Mouse (Mus musculus) gastrocnemius, postnatal 36 days (tissue): Measurements from ENCODE around the gene Atoh8. TPM values are rescaled to one million over a fixed set of nuclear protein-coding genes. Genes with fewer than 3 reads are reported as not detected.
A peak's percentile ranks its signal among the peaks of the same experiment; 100 is the strongest.

ENCODE experiments used
- DNase-seq, 2 experiments: peaks; one replicate each; pipeline ENCODE4 v3.0.0; 2022
- intact Hi-C: fragments of 180-260 bp; cut with DNase I; formaldehyde crosslinking; loops from one replicate; pipeline ENCODE4 v1.15.1; 2025
- total RNA-seq, 2 experiments: library from RNA; stranded (reverse); gene quantifications; 2 replicates each; pipeline ENCODE4 v1.2.3; 2021

Gene Atoh8
- total RNA-seq, 2 experiments from 2014 or later, result 5.2 to 5.7 TPM

- intact Hi-C loops, result no loop called here
- no peak for DNase-seq
Measured at GRCm38 (mm10) chr6:72232870-72233269, 2.5 kb downstream of the Atoh8 start.

GRCm38 (mm10) chr6:72232411-72232810 lies 3.0 kb downstream of the Atoh8 start:
- intact Hi-C loops, result no loop called here
- no peak for DNase-seq

DNA sequence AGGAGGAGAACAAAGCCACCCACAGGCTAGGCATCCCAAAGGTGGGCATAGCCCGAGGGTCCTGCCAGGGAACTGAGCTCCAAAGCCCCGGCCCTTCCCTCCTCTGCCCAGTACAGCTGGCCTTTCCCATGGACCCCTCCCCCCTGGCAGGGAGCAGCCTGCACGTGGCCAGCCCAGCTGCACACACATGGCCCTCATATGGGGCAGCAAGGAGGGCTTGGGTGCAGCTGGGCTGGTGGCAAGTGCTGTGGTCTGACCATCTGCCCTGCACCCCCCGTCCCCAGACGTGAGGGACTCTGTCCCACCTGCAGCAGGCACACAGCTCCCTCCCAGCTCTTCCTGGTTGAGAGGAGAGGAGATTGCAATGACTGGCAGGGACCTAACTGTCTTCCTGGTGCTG lies 4.5 kb downstream of the Atoh8 start:
- intact Hi-C loops, result no loop called here
- no peak for DNase-seq

- DNase-seq, result no peak
- intact Hi-C loops, result no loop called here
Measured at GRCm38 (mm10) chr6:72227665-72228265, 7.6 kb downstream of the Atoh8 start.

- intact Hi-C loops, result no loop called here
Measured at GRCm38 (mm10) chr6:72227011-72227410, 8.4 kb downstream of the Atoh8 start.

DNA sequence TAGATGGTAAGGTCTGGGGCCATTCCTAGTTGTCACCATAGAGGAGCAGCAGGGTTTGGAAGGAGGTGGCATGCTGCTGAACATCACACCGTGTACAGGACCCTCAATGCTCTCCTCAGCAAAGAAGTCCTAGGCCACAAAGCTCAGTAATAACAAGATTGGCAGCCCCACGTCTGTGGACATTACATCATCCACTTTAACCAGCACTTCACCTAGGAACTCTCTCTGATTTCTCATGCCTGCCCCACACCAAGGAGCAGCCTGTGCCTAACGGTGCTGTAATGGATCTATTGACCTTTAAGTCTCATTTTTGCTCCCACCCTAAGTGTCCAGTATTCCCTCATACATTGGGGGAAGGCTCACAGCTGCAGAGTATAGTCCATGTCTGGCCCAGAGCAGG lies 9.7 kb downstream of the Atoh8 start:
- no peak for DNase-seq
- intact Hi-C loops, result no loop called here

More at GRCm38 (mm10) chr6:72227011-72227410, 8.4 kb downstream of the Atoh8 start:
- no peak for DNase-seq

GRCm38 (mm10) chr6:72223892-72224291 lies 11.5 kb downstream of the Atoh8 start:
- no peak for DNase-seq
- intact Hi-C loops, result no loop called here

DNA sequence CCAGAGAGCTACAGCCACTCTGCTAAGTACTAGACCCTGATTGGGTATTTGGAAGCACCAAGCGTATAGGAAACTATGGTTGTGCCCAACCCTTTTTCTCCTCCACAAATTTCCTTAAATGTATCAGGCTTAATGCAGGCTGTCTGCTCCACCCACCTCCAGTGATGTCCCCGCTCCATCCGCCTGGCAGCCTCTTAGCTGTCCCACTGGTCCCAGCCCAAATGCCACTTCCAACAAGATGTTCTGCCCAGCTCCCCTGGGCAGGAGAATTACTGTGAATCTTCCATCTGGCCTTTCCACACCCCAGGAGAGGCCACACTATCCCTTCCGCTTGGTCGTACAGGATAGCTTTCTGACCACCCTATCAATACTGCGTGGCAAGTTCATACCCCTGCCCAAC lies 12.5 kb downstream of the Atoh8 start:
- intact Hi-C loops, result no loop called here
- no peak for DNase-seq

DNA sequence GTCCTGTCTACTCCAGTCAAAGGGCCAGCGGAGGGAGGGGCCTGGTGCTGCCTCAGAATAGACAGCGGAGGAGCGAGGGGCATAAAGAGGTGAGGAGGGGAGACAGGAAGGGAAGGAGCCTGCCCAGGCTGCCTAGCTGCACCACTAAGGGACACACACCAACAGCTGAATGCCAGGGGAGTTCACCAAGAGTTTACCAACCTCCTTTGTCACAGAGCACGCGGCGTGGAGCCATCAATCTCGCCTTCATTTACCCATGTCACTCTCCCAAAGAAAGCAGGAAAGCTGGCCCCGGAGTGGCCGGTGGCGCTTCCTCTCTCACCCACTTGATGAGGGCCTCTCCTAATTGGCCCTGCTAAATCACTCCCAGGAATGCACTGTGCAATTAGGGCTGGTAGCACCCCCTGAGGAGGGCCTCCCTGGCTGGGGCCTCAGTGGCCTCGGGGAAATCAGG lies 13.1 kb downstream of the Atoh8 start:
- intact Hi-C loops, result no loop called here

DNA sequence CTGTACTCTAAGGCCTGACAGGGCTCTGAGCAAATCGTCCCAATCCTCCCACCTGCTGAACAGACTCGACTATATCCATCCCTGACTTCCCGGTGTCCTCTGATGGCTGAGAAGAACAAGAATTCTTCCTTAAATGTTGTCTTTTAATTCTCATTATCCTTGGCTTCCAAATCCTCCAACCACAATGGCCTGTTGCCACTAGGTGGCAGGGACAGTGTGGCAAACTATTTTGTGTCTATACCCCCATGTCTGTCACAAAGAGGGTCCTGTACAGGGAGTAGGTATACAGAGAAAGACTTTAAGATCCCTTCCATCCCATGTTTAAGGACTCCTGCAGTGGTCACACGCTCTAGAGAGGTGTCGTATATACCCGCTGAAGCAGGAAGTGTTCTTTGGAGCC lies 14.1 kb downstream of the Atoh8 start:
- intact Hi-C loops, result no loop called here
- no peak for DNase-seq

More for the DNA sequence above, 13.1 kb downstream of the Atoh8 start:
- no peak for DNase-seq

- no peak for DNase-seq
- intact Hi-C loops, result no loop called here
Measured at GRCm38 (mm10) chr6:72219549-72219948, 15.8 kb downstream of the Atoh8 start.

DNA sequence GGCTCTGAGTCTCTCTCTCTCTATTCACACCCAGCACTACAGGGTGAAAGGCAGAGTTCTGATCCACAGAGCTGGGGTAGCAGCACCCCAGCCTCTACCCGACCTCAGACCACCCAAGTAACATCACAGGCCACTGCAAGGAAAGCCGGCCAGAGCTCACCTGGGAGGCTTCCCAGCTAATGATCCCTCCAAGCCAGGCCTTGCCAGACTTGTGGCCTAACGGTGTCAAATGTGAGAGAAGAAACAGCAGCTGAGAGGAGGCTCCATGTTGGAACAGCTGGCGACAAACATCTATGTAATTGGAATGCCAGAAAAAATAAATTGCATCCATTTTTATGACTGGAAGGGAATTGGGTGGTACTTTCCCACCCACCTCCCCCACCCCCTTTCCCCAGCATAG lies 17.1 kb downstream of the Atoh8 start:
- intact Hi-C loops, result no loop called here
- no peak for DNase-seq

DNA sequence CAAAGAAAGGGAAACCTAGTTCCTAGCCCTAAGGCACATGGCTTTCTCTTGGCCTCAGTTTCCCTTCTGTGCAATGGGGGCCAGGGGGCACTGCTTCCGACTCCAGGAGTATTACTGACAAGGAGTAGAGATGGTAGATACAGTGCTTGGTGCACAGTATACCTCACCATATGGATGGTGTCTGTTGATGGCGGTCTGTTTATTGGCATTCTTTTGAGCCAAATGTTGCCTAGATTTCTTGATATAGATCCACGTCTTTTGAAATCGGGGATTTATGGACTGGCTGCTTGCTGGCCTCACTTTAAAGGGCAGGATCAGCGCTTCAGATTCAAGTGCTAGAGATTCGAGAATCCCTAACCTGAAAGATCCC lies 18.0 kb downstream of the Atoh8 start:
- no peak for DNase-seq
- intact Hi-C loops, result loop anchor here (1.0 to 2.0 kb wide), 2 partner anchors 19 to 31 kb away; no protein-coding TSS in a partner anchor

DNA sequence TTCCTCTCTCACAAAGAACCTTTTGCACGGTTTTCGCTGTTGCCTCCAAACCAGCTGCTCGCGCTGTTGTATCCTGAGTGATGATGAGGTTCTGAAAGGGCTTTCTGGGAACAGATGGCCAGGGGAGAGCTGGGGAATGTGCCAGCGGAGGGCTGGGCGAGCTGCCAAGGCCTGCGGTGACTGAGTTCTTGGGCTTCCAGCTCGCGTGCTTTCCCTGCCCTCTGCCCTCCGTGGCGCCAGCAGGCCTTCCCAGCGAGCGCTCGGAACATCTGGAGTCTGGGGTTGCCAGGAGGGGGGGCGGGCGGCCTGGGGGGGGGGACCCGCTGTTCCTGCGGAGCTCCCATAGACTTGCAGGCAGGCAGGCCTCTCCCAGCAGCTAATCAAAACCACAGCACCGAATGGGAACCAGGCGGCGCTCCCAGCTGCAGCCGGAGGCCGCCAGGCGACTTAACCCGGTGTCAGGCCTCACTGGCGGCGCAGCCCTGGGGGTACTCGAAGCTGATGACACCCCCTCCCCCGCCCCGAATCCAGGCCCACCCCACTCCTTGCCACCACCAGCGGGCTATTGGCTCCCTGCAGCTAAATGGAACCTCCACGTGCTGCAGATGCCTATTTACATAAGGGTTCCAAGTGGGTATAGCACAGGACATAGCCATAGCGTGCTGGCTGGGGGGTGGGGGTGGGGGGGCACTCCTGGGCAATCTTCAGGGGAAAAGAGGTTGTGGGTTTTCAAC lies 18.5 kb downstream of the Atoh8 start:
- intact Hi-C loops, result loop anchor here (1.0 to 2.0 kb wide), 2 partner anchors 19 to 30 kb away; no protein-coding TSS in a partner anchor
- peak; percentile 100 for DNase-seq

DNA sequence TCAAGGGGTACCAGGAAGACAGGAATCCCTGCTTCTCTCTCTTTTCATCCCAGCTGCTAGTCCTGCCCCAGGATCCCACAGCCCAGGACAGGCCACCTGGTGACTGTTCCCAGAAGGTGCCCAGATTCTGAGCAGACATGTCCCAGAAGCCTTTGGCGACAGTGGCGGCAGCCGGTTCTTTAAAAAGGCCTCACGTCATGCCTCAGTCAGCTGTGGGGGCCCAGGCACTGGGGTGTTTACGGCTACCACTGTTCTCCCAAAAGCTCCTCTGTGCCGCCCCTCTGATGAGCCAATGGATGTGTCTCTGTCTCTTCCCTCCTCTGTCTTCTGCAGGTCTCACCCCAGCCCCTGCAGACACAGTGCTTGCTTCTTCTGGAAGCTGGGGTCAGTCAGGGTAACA lies 19.8 kb downstream of the Atoh8 start:
- intact Hi-C loops, result no loop called here
- no peak for DNase-seq

DNA sequence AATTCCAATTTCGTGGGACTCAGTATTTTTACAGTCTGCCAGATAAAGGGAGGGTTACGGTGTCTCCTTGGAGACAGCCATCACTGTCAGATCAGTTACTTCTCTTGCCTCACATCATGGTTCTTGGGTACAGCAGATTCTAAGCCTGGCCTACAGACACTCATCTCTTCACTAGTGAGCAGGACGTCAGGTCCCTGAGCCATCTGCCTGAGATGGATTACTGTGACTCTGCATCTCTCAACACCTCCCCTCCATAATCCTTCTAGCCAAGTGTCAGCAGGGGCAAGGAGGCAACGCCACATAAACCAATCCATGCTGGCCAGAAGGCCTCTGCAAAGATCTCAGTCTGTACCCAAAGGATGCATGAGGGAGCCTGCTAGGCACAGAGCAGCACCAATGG lies 24.0 kb downstream of the Atoh8 start:
- DNase-seq, result no peak
- intact Hi-C loops, result no loop called here

DNA sequence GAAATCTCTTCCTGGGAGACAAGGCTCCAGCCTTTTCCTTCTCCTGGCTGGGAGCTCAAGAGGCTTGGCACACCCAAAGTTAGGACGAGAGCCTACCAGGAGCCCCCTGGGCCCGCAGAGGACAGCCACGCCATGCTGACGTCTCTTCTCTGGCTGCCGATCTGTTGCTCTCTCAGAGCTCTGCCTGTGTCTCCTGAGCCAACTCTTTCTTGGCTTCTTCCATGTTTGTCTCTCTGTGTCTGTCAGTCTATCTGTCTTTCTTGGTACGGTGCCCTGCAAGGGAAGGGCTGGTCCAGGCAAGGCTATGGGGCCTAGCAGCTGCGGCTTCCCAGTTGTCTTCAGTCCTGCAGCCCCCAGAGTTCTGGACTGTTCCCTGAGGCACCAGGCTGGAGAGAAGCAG lies 24.6 kb downstream of the Atoh8 start:
- intact Hi-C loops, result no loop called here
- DNase-seq, result peak in 1 of 2 experiments; percentile 51

- intact Hi-C loops, result no loop called here
- no peak for DNase-seq
Measured at GRCm38 (mm10) chr6:72209738-72210137, 25.6 kb downstream of the Atoh8 start.

DNA sequence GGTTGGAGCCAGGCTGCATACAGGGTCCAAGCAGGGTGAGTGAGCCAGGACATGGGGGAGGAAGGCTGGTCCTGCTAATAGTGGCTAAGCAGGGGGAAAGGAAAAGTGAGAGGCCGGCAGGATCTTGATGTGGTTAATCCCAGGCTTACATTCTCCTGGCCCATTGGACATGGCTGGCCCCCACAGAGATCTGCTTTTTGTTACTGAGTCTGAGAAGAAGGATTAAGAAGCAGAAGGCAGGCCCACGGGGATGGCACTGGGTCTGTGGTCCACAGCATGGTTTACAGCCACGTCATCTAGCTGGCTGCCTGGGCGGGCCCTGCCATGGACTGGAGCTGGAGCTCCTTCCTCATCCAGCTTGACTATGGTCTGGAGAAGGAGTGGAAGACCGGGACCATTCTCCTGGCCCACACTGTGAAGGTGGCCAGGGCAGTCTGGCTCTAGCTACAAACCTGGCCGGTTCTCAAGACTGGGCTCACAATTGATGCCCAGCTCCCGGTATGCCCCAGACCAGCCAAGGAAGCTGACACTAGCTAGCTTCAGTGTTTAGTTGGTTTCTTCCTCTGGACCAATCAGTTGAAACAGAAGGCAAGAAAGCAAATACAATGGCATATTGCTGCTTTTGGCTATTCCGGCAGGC lies 26.9 kb downstream of the Atoh8 start:
- DNase-seq, result no peak
- intact Hi-C loops, result no loop called here

DNA sequence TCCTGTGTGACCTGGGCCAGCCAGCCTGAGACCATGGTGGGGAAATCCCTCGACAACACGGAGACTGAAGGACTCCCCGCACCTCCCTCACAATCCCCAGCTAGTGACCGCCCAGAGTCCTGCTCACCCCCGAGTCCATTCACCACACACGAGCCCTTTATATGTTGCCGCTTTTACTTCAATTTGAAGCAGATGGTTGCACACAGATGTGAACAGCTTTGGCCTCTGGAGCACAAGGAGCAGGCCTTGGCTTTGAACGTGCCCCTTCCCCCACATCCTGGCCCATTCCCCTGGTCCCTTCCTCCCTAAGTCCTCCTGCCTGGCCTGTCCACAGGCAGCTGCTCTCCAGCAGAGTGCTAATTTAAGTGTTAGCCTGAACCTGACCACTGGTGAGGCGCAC lies 29.4 kb downstream of the Atoh8 start:
- intact Hi-C loops, result no loop called here
- DNase-seq, result no peak

DNA sequence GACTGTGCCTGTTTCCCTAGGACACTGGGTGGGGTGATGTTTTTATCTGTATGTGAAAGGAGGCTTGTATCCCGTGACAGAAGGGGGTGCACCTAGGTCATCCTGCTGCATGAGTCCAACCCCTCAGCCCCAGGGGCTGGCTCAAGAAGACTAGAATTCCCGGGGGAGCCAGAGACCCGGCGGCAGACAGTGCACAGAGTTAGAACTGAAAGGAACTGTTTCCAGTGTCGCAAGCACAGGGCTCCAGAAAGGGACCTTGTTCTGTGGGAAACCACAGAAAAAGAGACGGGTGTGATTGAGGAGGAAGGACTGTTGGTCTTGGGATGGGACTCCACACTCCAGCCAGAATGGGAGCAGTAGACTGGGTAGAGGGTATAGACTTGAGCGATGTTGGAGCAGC lies 30.5 kb downstream of the Atoh8 start:
- DNase-seq, result no peak
- intact Hi-C loops, result no loop called here

DNA sequence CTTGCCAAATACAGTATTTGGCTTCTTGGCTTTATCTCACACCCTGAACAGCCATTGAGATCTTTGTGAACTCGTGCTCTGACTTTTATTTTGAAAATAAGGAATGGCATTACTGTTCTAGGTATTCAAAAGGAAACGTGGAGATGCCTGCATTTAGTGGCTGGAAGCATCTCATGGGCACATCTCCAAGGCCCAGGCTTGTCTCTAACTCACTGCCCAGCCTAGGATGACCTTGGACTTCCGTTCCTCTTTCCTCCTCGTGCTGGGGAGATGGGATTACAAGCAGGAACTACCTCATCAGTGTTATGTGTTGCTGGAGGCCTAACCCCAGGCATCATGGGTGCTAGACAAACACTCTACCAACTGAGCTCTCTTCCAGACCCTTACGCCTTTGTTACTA lies 32.1 kb downstream of the Atoh8 start:
- DNase-seq, result no peak
- intact Hi-C loops, result no loop called here
